Mouse (Mus musculus) cortical plate, adult 2 months (tissue): ENCODE data around the gene Sap18.

Experiments
- CTCF ChIP-seq: fragments of 200-500 bp; IDR thresholded peaks from 2 replicates; pipeline ENCODE4 v1.5.1; 2011; ENCODE audit warnings: mild to moderate bottlenecking, control low read depth, low read length; ENCODE audit not compliant: insufficient read depth; ENCODE audit errors: extremely low read depth
- POLR2A ChIP-seq: fragments of 200-500 bp; IDR thresholded peaks from 2 replicates; pipeline ENCODE4 v1.6.1; 2011; ENCODE audit warnings: mild to moderate bottlenecking, low read length, control low read depth; ENCODE audit not compliant: insufficient read depth; ENCODE audit errors: extremely low read depth

DNA sequence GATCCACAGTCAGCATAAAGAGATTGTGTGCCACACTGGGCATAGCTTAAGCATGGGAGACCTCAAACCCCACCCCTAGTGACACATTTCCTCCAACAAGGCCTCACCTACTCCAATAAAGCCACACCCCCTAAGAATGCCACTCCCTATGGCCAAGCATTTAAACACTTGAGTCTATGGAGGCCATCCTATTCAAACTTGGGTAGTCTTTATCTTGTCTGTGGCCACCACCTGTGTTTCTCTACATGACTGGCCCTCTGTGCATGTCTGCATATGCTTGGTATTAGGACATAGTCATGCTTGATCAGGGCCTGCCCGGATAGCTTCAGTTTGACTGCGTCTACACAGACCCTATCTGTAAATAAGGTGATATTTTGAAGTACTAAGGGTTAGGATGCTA lies 42.3 kb upstream of the Sap18 start:
- no peak for TF ChIP-seq CTCF
- TF ChIP-seq POLR2A: no peak
